14 mouse cellular contexts compared by ENCODE assay signal in genomic region chr10:127707721-127708120, GRCm38 (mm10). TPM values are rescaled to one million over a fixed set of nuclear protein-coding genes. Genes with fewer than 3 reads are reported as not detected.
DNase-seq lines count a peak whose midpoint lies in the region; ATAC-seq lines count a peak whose summit lies in the region.
"Had no signal": no experiment of that assay in that cellular context is flagged by ENCODE, and none has a peak within 500 bp of the region (broad histone marks: within the 10 kb centered on the region; RNA-seq: fewer than 3 reads in every experiment).

No protein-coding gene starts in this region.

- H3K27me3 ChIP-seq in heart, embryonic 14.5 days (ENCODE audit: control insufficient read depth, insufficient read depth, low read length), result no peaks in the 10 kb centered on the region; the same call in 1 of the 2 replicates
- H3K27me3 ChIP-seq in heart, embryonic 10.5 days (ENCODE audit: insufficient read depth, poor library complexity, severe bottlenecking), result no peaks in the 10 kb centered on the region
- H3K27me3 ChIP-seq: limb, embryonic 12.5 days had no signal

- H3K36me3 ChIP-seq in heart, embryonic 14.5 days (ENCODE audit: control insufficient read depth, insufficient read depth, low read length), result no peaks in the 10 kb centered on the region
- H3K36me3 ChIP-seq in heart, embryonic 10.5 days, result no peaks in the 10 kb centered on the region
- H3K36me3 ChIP-seq: limb, embryonic 12.5 days had no signal

- DNase-seq in heart, embryonic 10.5 days (ENCODE audit: low spot score), result no peak
- peak; percentile 71 for DNase-seq in ovary, adult 18-20 months (ENCODE audit: low spot score)
- DNase-seq in ovary, postnatal 14 days (ENCODE audit: low spot score), result no peak
- peak; percentile 68 for DNase-seq in kidney, postnatal 14 days
- DNase-seq in spleen, postnatal 10 days (ENCODE audit: low spot score in 2 of 2), result no peak
- DNase-seq in spleen, postnatal 14 days (ENCODE audit: low spot score in 2 of 2), result no peak
- DNase-seq: B cell, adult 2 months; cerebellum, adult 2 months; embryo, embryonic 11 days; right cerebral cortex, adult 18-20 months had no signal

- H3K4me1 ChIP-seq in heart, embryonic 14.5 days (ENCODE audit: control insufficient read depth in 2 of 2, insufficient read depth in 2 of 2, low read length in 2 of 2), result peaks cover 8 to 11% of the 10 kb centered on the region in 2 experiments
- peaks cover 24% of the 10 kb centered on the region; the same call in 1 of the 2 replicates for H3K4me1 ChIP-seq in heart, embryonic 10.5 days

- H3K4me2 ChIP-seq in heart, embryonic 14.5 days (ENCODE audit: low read length), result no peak overlapping the region
- H3K4me2 ChIP-seq: hindbrain, embryonic 14.5 days; limb, embryonic 12.5 days had no signal

- H3K9ac ChIP-seq in heart, embryonic 14.5 days (ENCODE audit: low read length), result no peak overlapping the region
- H3K9ac ChIP-seq: hindbrain, embryonic 14.5 days; limb, embryonic 12.5 days had no signal

- H3K4me3 ChIP-seq in heart, embryonic 14.5 days (ENCODE audit: control insufficient read depth in 1 of 2, insufficient read depth in 1 of 2, low read depth in 1 of 2, low read length in 2 of 2), result no peak overlapping the region
- no peak overlapping the region for H3K4me3 ChIP-seq in heart, embryonic 10.5 days
- H3K4me3 ChIP-seq: limb, embryonic 12.5 days had no signal

- WGBS in heart, embryonic 14.5 days, result 30% methylated on average over 7 of the region's 7 CpGs
- 61% methylated on average over 7 of the region's 7 CpGs for WGBS in heart, embryonic 10.5 days

- ATAC-seq in heart, embryonic 14.5 days (ENCODE audit: insufficient number of reproducible peaks, insufficient read depth, low FRiP score, low read depth), result 0 out of 2 replicates have a peak, but pooled peaks have one; percentile 14
- ATAC-seq in inflammation-experienced regulatory T-cells, adult 6 months, result no peak

- no peaks in the 10 kb centered on the region for H3K9me3 ChIP-seq in heart, embryonic 14.5 days (ENCODE audit: control insufficient read depth, low read length)
- no peaks in the 10 kb centered on the region for H3K9me3 ChIP-seq in heart, embryonic 10.5 days
- H3K9me3 ChIP-seq: limb, embryonic 12.5 days had no signal

- H3K27ac ChIP-seq in heart, embryonic 14.5 days (replicated peaks in 1 of 2; ENCODE audit: control insufficient read depth in 1 of 2, insufficient read depth in 1 of 2, low read depth in 2 of 2, low read length in 2 of 2), result no peak overlapping the region
- no peak overlapping the region for H3K27ac ChIP-seq in heart, embryonic 10.5 days
- H3K27ac ChIP-seq: hindbrain, embryonic 14.5 days; limb, embryonic 12.5 days had no signal

RNA-seq across cellular contexts. Expression of gene Myo1a, which starts 2.8 kb away (rescaled TPM):
- 0.12 TPM in 1 of 2 replicates, not detected in the other for polyA plus RNA-seq in heart, embryonic 14.5 days (2014; fragmentation: Nextera tagmentation; extraction: Ambion mirVana)
- polyA plus RNA-seq in heart, embryonic 10.5 days (2016; fragmentation: Nextera tagmentation; extraction: Ambion mirVana), result 0.42 and 0.45 TPM in 2 replicates
- polyA plus RNA-seq in inflammation-experienced regulatory T-cells, adult 6 months (2017; shearing (Covaris generic)), result not detected

RNA-seq across cellular contexts. Expression of gene Tac2, which starts 16.6 kb away (rescaled TPM):
- 1.3 TPM in 1 of 2 replicates, not detected in the other for polyA plus RNA-seq in heart, embryonic 14.5 days (2014; fragmentation: Nextera tagmentation; extraction: Ambion mirVana)
- 8.9 and 24.6 TPM in 2 replicates for polyA plus RNA-seq in heart, embryonic 10.5 days (2016; fragmentation: Nextera tagmentation; extraction: Ambion mirVana)
- polyA plus RNA-seq in inflammation-experienced regulatory T-cells, adult 6 months (2017; shearing (Covaris generic)), result not detected

RNA-seq across cellular contexts. Expression of gene Zbtb39, which starts 31.6 kb away (rescaled TPM):
- 2.3 and 2.6 TPM in 2 replicates for polyA plus RNA-seq in heart, embryonic 14.5 days (2014; fragmentation: Nextera tagmentation; extraction: Ambion mirVana)
- polyA plus RNA-seq in heart, embryonic 10.5 days (2016; fragmentation: Nextera tagmentation; extraction: Ambion mirVana), result 2.4 and 4.9 TPM in 2 replicates
- polyA plus RNA-seq in inflammation-experienced regulatory T-cells, adult 6 months (2017; shearing (Covaris generic)), result under 1 TPM; 0.31 to 0.95 (median 0.64) TPM

RNA-seq across cellular contexts. Expression of gene Nab2, which starts 39.4 kb away (rescaled TPM):
- polyA plus RNA-seq in heart, embryonic 14.5 days (2014; fragmentation: Nextera tagmentation; extraction: Ambion mirVana), result 6.4 and 9.0 TPM in 2 replicates
- 11.4 and 12.6 TPM in 2 replicates for polyA plus RNA-seq in heart, embryonic 10.5 days (2016; fragmentation: Nextera tagmentation; extraction: Ambion mirVana)
- polyA plus RNA-seq in inflammation-experienced regulatory T-cells, adult 6 months (2017; shearing (Covaris generic)), result 1 to 10 TPM; 7.5 to 9.5 (median 7.8) TPM

RNA-seq across cellular contexts. Expression of gene Nemp1, which starts 41.0 kb away (rescaled TPM):
- 8.8 and 11.8 TPM in 2 replicates for polyA plus RNA-seq in heart, embryonic 14.5 days (2014; fragmentation: Nextera tagmentation; extraction: Ambion mirVana)
- polyA plus RNA-seq in heart, embryonic 10.5 days (2016; fragmentation: Nextera tagmentation; extraction: Ambion mirVana), result 7.7 and 8.8 TPM in 2 replicates
- 1 to 10 TPM; 3.7 to 5.9 (median 5.7) TPM for polyA plus RNA-seq in inflammation-experienced regulatory T-cells, adult 6 months (2017; shearing (Covaris generic))

Comparison
In these comparisons a context has a peak if more than half of its experiments do, and no peak if none do; other contexts are left out.
1. DNase-seq: peak in ovary, adult 18-20 months (single experiment) and kidney, postnatal 14 days (single experiment); none in heart, embryonic 10.5 days (single experiment), ovary, postnatal 14 days (single experiment), spleen, postnatal 10 days (0 of 2) and spleen, postnatal 14 days (0 of 2).